Mouse (Mus musculus) layer of hippocampus, adult 8-10 months (tissue): ENCODE measurements around the gene Sytl1. TPM values are rescaled to one million over a fixed set of nuclear protein-coding genes. Genes with fewer than 3 reads are reported as not detected.

Source experiments
- DNase-seq, 2 experiments: peaks; one replicate each; pipeline ENCODE4 v3.0.0; 2022; ENCODE audit warnings: low spot score in 2 of 2
- total RNA-seq, 4 experiments: library from RNA; stranded (reverse); gene quantifications; 2 replicates each; pipeline ENCODE4 v1.2.4; 2022

Gene Sytl1
- total RNA-seq: 1 to 10 TPM in 3 of 4 experiments, under 1 TPM in 1; 0.84 to 1.4 (median 1.4) TPM

- DNase-seq: no peak
Measured at GRCm38 (mm10) chr4:133262882-133263281, at the start of gene Sytl1. Gene Sytl1 (minus strand): TSS chr4:133263113.

GRCm38 (mm10) chr4:133309948-133310347 is 47.0 kb upstream of the Sytl1 start:
- peak; percentile 72 to 88 for DNase-seq

- DNase-seq: peak in 1 of 2 experiments; percentile 57
Measured at GRCm38 (mm10) chr4:133307331-133307730, 44.4 kb upstream of the Sytl1 start.

GRCm38 (mm10) chr4:133305825-133306224 is 42.9 kb upstream of the Sytl1 start:
- DNase-seq: no peak

GRCm38 (mm10) chr4:133304770-133305169 is 41.9 kb upstream of the Sytl1 start:
- no peak for DNase-seq

- DNase-seq: no peak
Measured at GRCm38 (mm10) chr4:133302668-133303067, 39.8 kb upstream of the Sytl1 start.

GRCm38 (mm10) chr4:133301802-133302201 is 38.9 kb upstream of the Sytl1 start:
- DNase-seq: peak in 1 of 2 experiments; percentile 72

- DNase-seq: no peak
Measured at GRCm38 (mm10) chr4:133300421-133300820, 37.5 kb upstream of the Sytl1 start.

- peak; percentile 71 to 75 for DNase-seq
Measured at GRCm38 (mm10) chr4:133299701-133300100, 36.8 kb upstream of the Sytl1 start.

- DNase-seq: peak in 1 of 2 experiments; percentile 63
Measured at GRCm38 (mm10) chr4:133298516-133299365, 35.8 kb upstream of the Sytl1 start.

- peak; percentile 80 to 87 for DNase-seq
Measured at GRCm38 (mm10) chr4:133297801-133298238, 34.9 kb upstream of the Sytl1 start.

GRCm38 (mm10) chr4:133297360-133297759 is 34.4 kb upstream of the Sytl1 start:
- DNase-seq: no peak

GRCm38 (mm10) chr4:133294084-133294483 is 31.2 kb upstream of the Sytl1 start:
- DNase-seq: no peak

GRCm38 (mm10) chr4:133292901-133293843 is 30.3 kb upstream of the Sytl1 start:
- DNase-seq: no peak

GRCm38 (mm10) chr4:133292405-133292804 is 29.5 kb upstream of the Sytl1 start:
- DNase-seq: no peak

GRCm38 (mm10) chr4:133291255-133291654 is 28.3 kb upstream of the Sytl1 start:
- no peak for DNase-seq

GRCm38 (mm10) chr4:133286476-133287077 is 23.7 kb upstream of the Sytl1 start:
- no peak for DNase-seq

- no peak for DNase-seq
Measured at GRCm38 (mm10) chr4:133285950-133286349, 23.0 kb upstream of the Sytl1 start.

- DNase-seq: no peak
Measured at GRCm38 (mm10) chr4:133285299-133285698, 22.4 kb upstream of the Sytl1 start.

- no peak for DNase-seq
Measured at GRCm38 (mm10) chr4:133282656-133283055, 19.7 kb upstream of the Sytl1 start.

- no peak for DNase-seq
Measured at GRCm38 (mm10) chr4:133281951-133282481, 19.1 kb upstream of the Sytl1 start.
